Mouse (Mus musculus) CH12.LX (cell line): ENCODE results near the gene Aida. TPM values are rescaled to one million over a fixed set of nuclear protein-coding genes. Genes with fewer than 3 reads are reported as not detected.
A peak's percentile ranks its signal among the peaks of the same experiment; 100 is the strongest.

Experiments
- DNase-seq: peaks from one replicate; pipeline ENCODE4 v3.0.0-alpha.2; 2013; ENCODE audit errors: extremely low read depth
- H3K27ac ChIP-seq: 2 replicates; pipeline ENCODE4 v1.5.1; 2012; ENCODE audit warnings: low read depth, mild to moderate bottlenecking, control low read depth, moderate library complexity; ENCODE audit not compliant: insufficient read depth
- H3K27me3 ChIP-seq: replicated peaks from 2 replicates; pipeline ENCODE3; 2012; ENCODE audit warnings: inconsistent platforms
- H3K36me3 ChIP-seq, 2 experiments: replicated peaks in 1 of 2; 2 replicates each; pipeline versions ENCODE3 to v1.6.1; 2012; ENCODE audit warnings: inconsistent platforms in 1 of 2, low read length in 1 of 2, mild to moderate bottlenecking in 1 of 2, mixed read lengths in 1 of 2, moderate library complexity in 1 of 2; ENCODE audit not compliant: control insufficient read depth in 1 of 2, insufficient read depth in 1 of 2
- H3K4me1 ChIP-seq, 2 experiments: 2 replicates each; pipeline ENCODE4 v1.6.1; 2012; ENCODE audit warnings: inconsistent platforms in 1 of 2, moderate library complexity in 1 of 2; ENCODE audit not compliant: insufficient read depth in 2 of 2, control insufficient read depth in 1 of 2
- H3K4me2 ChIP-seq: 2 replicates; pipeline ENCODE4 v1.6.1; 2012; ENCODE audit warnings: low read depth, mild to moderate bottlenecking, control low read depth; ENCODE audit not compliant: poor library complexity, insufficient read depth, severe bottlenecking
- H3K4me3 ChIP-seq, 3 experiments: fragments of 150-350 bp in 1 of 3; sonication (generic) in 1 of 3; replicated peaks in 1 of 3; 2 replicates each; pipeline versions ENCODE3 to v1.5.1; 2011 to 2012; ENCODE audit warnings: low read depth in 2 of 3, low read length in 2 of 3, mild to moderate bottlenecking in 2 of 3, moderate library complexity in 2 of 3, control low read depth in 1 of 3, improper control_type of control experiment in 1 of 3, inconsistent platforms in 1 of 3, mixed read lengths in 1 of 3; ENCODE audit not compliant: poor library complexity in 1 of 3
- H3K79me2 ChIP-seq: replicated peaks from 2 replicates; pipeline ENCODE4 v1.6.1; 2012; ENCODE audit warnings: mild to moderate bottlenecking, moderate library complexity; ENCODE audit not compliant: control insufficient read depth, poor library complexity, insufficient read depth, severe bottlenecking; ENCODE audit errors: extremely low read depth
- H3K9ac ChIP-seq: 2 replicates; pipeline ENCODE4 v1.6.1; 2012; ENCODE audit warnings: low read depth, mild to moderate bottlenecking, control low read depth, moderate library complexity; ENCODE audit not compliant: insufficient read depth
- H3K9me3 ChIP-seq: replicated peaks from 2 replicates; pipeline ENCODE3; 2012; ENCODE audit warnings: low read length, inconsistent platforms, mixed read lengths
- CHD1 ChIP-seq: IDR thresholded peaks from 2 replicates; pipeline ENCODE4 v1.6.1; 2012; ENCODE audit warnings: low read depth, low read length, improper control_type of control experiment, inconsistent platforms
- E2F4 ChIP-seq: IDR thresholded peaks from 2 replicates; pipeline ENCODE4 v1.6.1; 2011; ENCODE audit warnings: low read depth, low read length, improper control_type of control experiment; ENCODE audit not compliant: insufficient replicate concordance
- ELF1 ChIP-seq: IDR thresholded peaks from 2 replicates; pipeline ENCODE4 v1.6.1; 2014; ENCODE audit warnings: low read depth, mild to moderate bottlenecking, inconsistent platforms, low read length, improper control_type of control experiment
- EP300 ChIP-seq: IDR thresholded peaks from 2 replicates; pipeline ENCODE4 v1.6.1; 2011; ENCODE audit warnings: low read length, improper control_type of control experiment
- ETS1 ChIP-seq: conservative IDR thresholded peaks from 2 replicates; pipeline ENCODE4 v1.6.1; 2012; ENCODE audit warnings: low read depth, mild to moderate bottlenecking, inconsistent platforms, low read length, improper control_type of control experiment, moderate library complexity
- GABPA ChIP-seq: IDR thresholded peaks from 2 replicates; pipeline ENCODE4 v1.6.1; 2012; ENCODE audit warnings: low read depth, low read length, improper control_type of control experiment, inconsistent platforms; ENCODE audit not compliant: insufficient replicate concordance
- JUN ChIP-seq: IDR thresholded peaks from 2 replicates; pipeline ENCODE4 v1.6.1; 2011; ENCODE audit warnings: low read depth, mild to moderate bottlenecking, low read length, improper control_type of control experiment, moderate library complexity; ENCODE audit not compliant: insufficient read depth
- JUND ChIP-seq: conservative IDR thresholded peaks from 2 replicates; pipeline ENCODE4 v1.6.1; 2011; ENCODE audit warnings: low read depth, low read length, improper control_type of control experiment
- KAT2A ChIP-seq: IDR thresholded peaks from 2 replicates; pipeline ENCODE4 v1.6.1; 2012; ENCODE audit warnings: low read length, improper control_type of control experiment, inconsistent platforms; ENCODE audit not compliant: insufficient replicate concordance
- MAFK ChIP-seq: IDR thresholded peaks from 2 replicates; pipeline ENCODE4 v1.6.1; 2011; ENCODE audit warnings: low read length, improper control_type of control experiment; ENCODE audit not compliant: insufficient replicate concordance
- MAX ChIP-seq: IDR thresholded peaks from 2 replicates; pipeline ENCODE4 v1.6.1; 2011; ENCODE audit warnings: low read length, improper control_type of control experiment
- MAZ ChIP-seq: IDR thresholded peaks from 2 replicates; pipeline ENCODE4 v1.6.1; 2012; ENCODE audit warnings: low read depth, mild to moderate bottlenecking, inconsistent platforms, low read length, improper control_type of control experiment, moderate library complexity
- MEF2A ChIP-seq: IDR thresholded peaks from 2 replicates; pipeline ENCODE4 v1.6.1; 2014; ENCODE audit warnings: low read depth, mild to moderate bottlenecking, inconsistent platforms, low read length, improper control_type of control experiment, borderline replicate concordance
- MXI1 ChIP-seq: IDR thresholded peaks from 2 replicates; pipeline ENCODE4 v1.6.1; 2011; ENCODE audit warnings: mild to moderate bottlenecking, low read depth, low read length, improper control_type of control experiment
- MYC ChIP-seq: IDR thresholded peaks from 2 replicates; pipeline ENCODE4 v1.6.1; 2011; ENCODE audit warnings: low read depth, mild to moderate bottlenecking, improper control_type of control experiment, low read length
- NELFE ChIP-seq: IDR thresholded peaks from 2 replicates; pipeline ENCODE4 v1.6.1; 2011; ENCODE audit warnings: low read depth, low read length, improper control_type of control experiment
- NRF1 ChIP-seq: IDR thresholded peaks from 2 replicates; pipeline ENCODE4 v1.6.1; 2014; ENCODE audit warnings: low read depth, mild to moderate bottlenecking, inconsistent platforms, low read length, improper control_type of control experiment, moderate library complexity
- PAX5 ChIP-seq: IDR thresholded peaks from 2 replicates; pipeline ENCODE4 v1.6.1; 2012; ENCODE audit warnings: low read length, inconsistent platforms, mixed read lengths
- SIN3A ChIP-seq: IDR thresholded peaks from 2 replicates; pipeline ENCODE4 v1.6.1; 2012; ENCODE audit warnings: low read length, improper control_type of control experiment, inconsistent platforms
- SMC3 ChIP-seq: IDR thresholded peaks from 2 replicates; pipeline ENCODE4 v1.6.1; 2011; ENCODE audit warnings: low read depth, low read length, improper control_type of control experiment
- TBP ChIP-seq: conservative IDR thresholded peaks from 2 replicates; pipeline ENCODE4 v1.6.1; 2011; ENCODE audit warnings: low read depth, low read length, improper control_type of control experiment
- ZKSCAN1 ChIP-seq: IDR thresholded peaks from 2 replicates; pipeline ENCODE4 v1.6.1; 2012; ENCODE audit warnings: low read depth, inconsistent platforms, low read length, improper control_type of control experiment, borderline replicate concordance
- ZNF384 ChIP-seq: IDR thresholded peaks from 2 replicates; pipeline ENCODE4 v1.6.1; 2012; ENCODE audit warnings: low read depth, low read length, improper control_type of control experiment, inconsistent platforms
- dilution Hi-C: fragments of 300-500 bp; cut with MboI; formaldehyde crosslinking; loops from 2 replicates; pipeline ENCODE4 v1.14.3; 2020; ENCODE audit warnings: low sequenced_read_pairs; ENCODE audit not compliant: extremely low pct_unique_long_range_greater_than_20kb, extremely low pct_ligation_motif_present
- in situ Hi-C: fragments of 300-500 bp; cut with MboI; formaldehyde crosslinking; loops from 3 replicates; pipeline ENCODE4 v1.14.3; 2019; ENCODE audit warnings: low sequenced_read_pairs, low pct_ligation_motif_present, low pct_unique_long_range_greater_than_20kb, mixed read lengths
- polyA plus RNA-seq: library from polyadenylated mRNA; unstranded; fragments of >175 nt; gene quantifications from 2 replicates; pipeline ENCODE4 v1.2.1, GENCODE M21; 2012; ENCODE audit warnings: low read depth; ENCODE audit not compliant: insufficient read length
- total RNA-seq, 2 experiments: library from RNA; depleted of rRNA; stranded (reverse); fragments of 300-350 nt in 1 of 2; fragments of >200 nt in 1 of 2; gene quantifications; 2 replicates each; pipeline ENCODE4 v1.2.3; 2012 to 2014

The Aida gene
- total and polyA plus RNA-seq, 3 experiments, result 11.0 to 45.2 (median 32.8) TPM

GRCm38 (mm10) chr1:183296877-183297383, 540 bp downstream of the Aida start, which contains the start of gene Brox (continued):
- TF ChIP-seq PAX5 (no peak; the same call in 1 of the 2 replicates), NELFE (no peak; the same call in none of the 2 replicates), E2F4 (no peak), MYC (0 out of 2 replicates have a peak, but pooled peaks have one; percentile 48), MEF2A (no peak), CHD1 (no peak), MAZ (no peak), ELF1 (peak; percentile 85), JUND (no peak)

DNA sequence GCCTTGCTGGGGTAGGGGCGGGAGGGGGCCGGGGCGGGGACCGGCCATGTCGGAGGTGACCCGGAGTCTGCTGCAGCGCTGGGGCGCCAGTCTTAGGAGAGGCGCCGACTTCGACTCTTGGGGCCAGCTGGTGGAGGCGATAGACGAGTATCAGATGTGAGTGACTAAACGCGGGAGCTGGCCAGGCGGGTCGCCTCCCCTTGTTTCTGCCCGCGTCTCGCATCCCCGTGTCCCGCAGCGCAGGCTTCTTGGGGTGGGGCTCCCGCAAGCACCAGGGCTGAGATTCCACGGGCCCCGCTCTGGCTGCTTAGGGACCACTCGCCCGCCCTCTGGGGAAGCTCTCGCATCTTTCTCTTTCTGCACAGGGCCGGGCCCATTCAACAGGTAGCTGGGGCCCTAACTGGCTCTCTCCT, 1.1 kb downstream of the Aida start:
- TF ChIP-seq GABPA (no peak), TBP (no peak), JUND (no peak), SMC3 (no peak), ETS1 (no peak), MAFK (no peak), MAX (no peak), ZNF384 (no peak), MXI1 (no peak), ZKSCAN1 (no peak), SIN3A (no peak), JUN (no peak), NRF1 (no peak), MAZ (no peak), EP300 (no peak), CHD1 (no peak), KAT2A (no peak)
- peaks cover 0 to 5% of the 10 kb centered on the region in 2 experiments; a peak in 1 of 4 replicates for H3K4me1 ChIP-seq
- no peak overlapping the region for H3K27ac ChIP-seq
- H3K4me2 ChIP-seq, result peak overlapping the region; percentile 39
- no peaks in the 10 kb centered on the region for H3K9me3 ChIP-seq
- dilution Hi-C loops (no loop called here), in situ Hi-C loops (no loop called here)
- peaks cover 23% of the 10 kb centered on the region for H3K79me2 ChIP-seq
- peak overlapping the region; percentile 58 for H3K9ac ChIP-seq
- DNase-seq, result peak; percentile 35
- H3K4me3 ChIP-seq, result peak overlapping the region; percentile 61 to 96 (median 64)
- H3K36me3 ChIP-seq, result peaks cover 14 to 18% of the 10 kb centered on the region in 2 experiments
- no peaks in the 10 kb centered on the region for H3K27me3 ChIP-seq
